Mouse (Mus musculus) kidney, postnatal 0 days (tissue): ENCODE results near the gene Snta1. TPM values are rescaled to one million over a fixed set of nuclear protein-coding genes. Genes with fewer than 3 reads are reported as not detected.
A peak's percentile ranks its signal among the peaks of the same experiment; 100 is the strongest.

ENCODE experiments used
- ATAC-seq: fragments of 200-750 bp; cut with Nextera tagmentation; replicated peaks from 2 replicates; pipeline ENCODE4 v1.8.0; 2017; ENCODE audit warnings: low read depth, moderate number of reproducible peaks, moderate TSS enrichment, moderate library complexity; ENCODE audit not compliant: low FRiP score
- DNase-seq: peaks from one replicate; pipeline ENCODE4 v3.0.0-alpha.2; 2016; ENCODE audit warnings: low spot score
- H3K27ac ChIP-seq: fragments of 300-500 bp; sonication (generic); 2 replicates; pipeline ENCODE4 v1.5.1; 2014; ENCODE audit warnings: mild to moderate bottlenecking
- H3K27me3 ChIP-seq: fragments of 300-500 bp; sonication (generic); 2 replicates; pipeline ENCODE4 v1.6.1; 2014; ENCODE audit warnings: low read length, mixed read lengths; ENCODE audit not compliant: insufficient read depth
- H3K36me3 ChIP-seq: fragments of 300-500 bp; sonication (generic); 2 replicates; pipeline ENCODE4 v1.6.1; 2014; ENCODE audit warnings: low read length, mixed read lengths; ENCODE audit not compliant: insufficient read depth
- H3K4me1 ChIP-seq: fragments of 300-500 bp; sonication (generic); replicated peaks from 2 replicates; pipeline ENCODE4 v1.6.1; 2014; ENCODE audit warnings: antibody characterized with exemption, low read length, mixed read lengths; ENCODE audit not compliant: insufficient read depth
- H3K4me2 ChIP-seq: fragments of 300-500 bp; sonication (generic); 2 replicates; pipeline ENCODE4 v1.6.1; 2014; ENCODE audit warnings: mild to moderate bottlenecking, low read length, moderate library complexity, mixed read lengths
- H3K4me3 ChIP-seq: fragments of 300-500 bp; sonication (generic); replicated peaks from 2 replicates; pipeline ENCODE4 v1.5.1; 2014; ENCODE audit warnings: low read depth, low read length
- H3K9ac ChIP-seq: fragments of 300-500 bp; sonication (generic); 2 replicates; pipeline ENCODE4 v1.6.1; 2014; ENCODE audit warnings: low read depth, low read length
- H3K9me3 ChIP-seq: fragments of 300-500 bp; sonication (generic); replicated peaks from 2 replicates; pipeline ENCODE4 v1.6.1; 2016; ENCODE audit warnings: low read length, inconsistent platforms, mixed read lengths
- CTCF ChIP-seq: IDR thresholded peaks from 2 replicates; pipeline ENCODE4 v1.5.1; 2016; ENCODE audit warnings: antibody characterized with exemption, low read depth, mild to moderate bottlenecking, moderate library complexity
- WGBS: fragments of 180-500 bp; shearing (Covaris S2); extraction: QIAGEN DNeasy Blood & Tissue Kit; methylation state at CpG from one replicate; pipeline ENCODE4 v1.1.7; 2014; 5-methylcytosine and 5-hydroxymethylcytosine counted together
- polyA plus RNA-seq: library from polyadenylated mRNA; unstranded; fragments of >200 nt; fragmentation: Nextera tagmentation; extraction: Ambion mirVana; gene quantifications from 2 replicates; pipeline ENCODE4 v1.2.1, GENCODE M21; 2015

Snta1 gene
- polyA plus RNA-seq, 1 experiment from 2014 or later = 16.8 TPM

DNA sequence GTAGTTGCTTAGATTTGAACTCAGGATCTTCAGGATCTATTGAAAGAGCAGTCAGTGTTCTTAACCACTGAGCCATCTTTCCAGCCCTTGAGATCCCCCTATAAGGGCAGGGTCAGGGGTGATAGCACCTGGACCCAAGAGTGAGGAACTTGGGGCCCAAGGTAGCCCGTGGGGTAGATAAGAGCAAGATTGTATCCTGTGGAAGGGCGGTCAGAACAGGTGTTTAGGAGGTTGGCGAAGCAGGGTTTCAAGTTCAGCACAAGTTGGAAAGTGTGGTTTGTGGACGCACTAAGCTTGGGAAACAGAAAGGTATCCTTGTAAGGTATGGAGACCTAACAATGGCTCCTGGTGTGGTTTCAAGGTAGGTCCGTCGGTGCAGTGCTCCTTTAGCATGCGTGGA lies 10.1 kb upstream of the Snta1 start:
- 86% methylated on average over 7 of the region's 7 CpGs for WGBS
- no peak for TF ChIP-seq CTCF
- Histone ChIP-seq H3K27ac (no peak overlapping the region), H3K4me2 (no peak overlapping the region), H3K9ac (no peak overlapping the region), H3K27me3 (no peaks in the 10 kb centered on the region), H3K4me3 (no peak overlapping the region), H3K9me3 (no peaks in the 10 kb centered on the region), H3K36me3 (no peaks in the 10 kb centered on the region), H3K4me1 (no peaks in the 10 kb centered on the region)
- DNase-seq (no peak), ATAC-seq (no peak)

DNA sequence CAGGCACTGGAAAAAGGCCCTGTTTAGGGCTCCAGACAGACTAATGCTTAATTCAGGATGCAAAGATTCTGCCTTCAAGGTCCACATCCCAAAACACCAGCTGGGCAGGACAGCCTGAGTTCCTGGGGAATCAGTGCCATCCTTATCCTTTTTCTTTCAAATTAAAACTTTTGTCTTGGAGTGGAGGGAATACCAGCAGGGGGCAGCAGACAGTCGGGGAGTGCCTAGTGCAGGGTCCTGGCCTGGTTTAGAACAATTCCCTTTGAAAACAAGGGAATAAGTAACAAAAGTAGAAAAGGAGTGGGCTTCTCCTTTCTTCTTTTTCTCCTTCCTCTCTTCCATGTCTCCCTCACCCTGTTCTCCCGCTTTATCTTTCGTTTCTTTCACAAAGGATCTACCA lies 9.2 kb upstream of the Snta1 start:
- H3K4me1 ChIP-seq = no peaks in the 10 kb centered on the region
- ATAC-seq (no peak), DNase-seq (peak; percentile 86)
- no peak overlapping the region for H3K27ac ChIP-seq
- TF ChIP-seq CTCF = peak; percentile 96
- no peak overlapping the region for H3K4me3 ChIP-seq
- H3K9me3 ChIP-seq = no peaks in the 10 kb centered on the region
- no peak overlapping the region for H3K9ac ChIP-seq
- no peak overlapping the region for H3K4me2 ChIP-seq
- 20% methylated on average over 3 of the region's 3 CpGs for WGBS
- H3K27me3 ChIP-seq = no peaks in the 10 kb centered on the region
- no peaks in the 10 kb centered on the region for H3K36me3 ChIP-seq

DNA sequence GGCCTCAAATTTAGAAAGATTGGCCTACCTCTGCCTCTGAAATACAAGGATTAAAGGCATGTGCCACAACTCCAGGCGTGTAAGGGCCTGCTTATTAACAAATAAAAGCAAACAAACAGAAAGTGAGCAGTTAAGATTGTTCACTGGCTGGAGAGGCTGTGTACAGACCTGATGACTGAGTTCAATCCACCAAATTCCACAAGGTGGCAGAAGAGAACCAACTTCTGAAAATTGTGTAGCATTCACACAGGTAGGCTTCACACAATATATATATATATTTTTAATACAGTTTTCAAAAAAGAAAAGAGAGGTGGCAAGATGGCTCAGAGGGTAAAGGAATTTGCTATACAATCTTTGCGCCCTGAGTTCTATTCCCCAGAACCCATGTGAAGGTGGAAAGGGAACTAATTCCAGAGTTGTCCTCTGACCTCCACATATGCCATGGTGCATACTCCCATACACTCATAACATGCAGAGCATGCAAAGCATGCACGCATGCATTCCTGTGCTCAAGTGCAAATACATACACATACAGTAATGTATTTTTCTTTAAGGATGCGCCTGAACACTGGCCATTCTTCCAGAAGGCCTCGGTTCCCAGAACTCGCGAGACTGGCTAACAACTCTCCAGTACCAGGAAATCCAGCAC lies 4.2 kb upstream of the Snta1 start:
- 68% methylated on average over 7 of the region's 7 CpGs for WGBS
- Histone ChIP-seq H3K27me3 (no peaks in the 10 kb centered on the region), H3K27ac (no peak overlapping the region), H3K9me3 (no peaks in the 10 kb centered on the region), H3K9ac (no peak overlapping the region), H3K4me1 (0 out of 2 replicates have a peak, but pooled peaks cover 3% of the 10 kb centered on the region), H3K4me2 (no peak overlapping the region), H3K4me3 (no peak overlapping the region), H3K36me3 (no peaks in the 10 kb centered on the region)
- TF ChIP-seq CTCF = peak; percentile 71
- ATAC-seq (no peak), DNase-seq (peak; percentile 73)

DNA sequence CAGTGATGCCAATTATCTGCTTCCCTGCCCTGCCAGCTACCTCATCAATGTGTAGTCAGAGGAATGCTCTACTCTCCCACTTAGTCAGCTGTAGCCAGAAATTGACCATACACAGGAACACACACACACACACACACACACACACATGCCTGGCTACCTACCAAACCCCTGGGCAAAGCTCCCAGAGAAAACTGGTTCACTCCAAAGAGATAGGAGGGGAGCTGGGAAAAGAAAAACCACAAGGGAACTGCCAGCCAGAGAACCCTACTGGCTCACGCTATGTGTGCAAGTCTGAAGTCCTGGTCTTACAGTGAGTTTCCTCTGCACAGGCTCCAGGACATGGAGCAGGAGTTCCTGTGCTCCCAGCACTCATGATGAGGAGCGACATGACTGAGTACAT lies 2.5 kb upstream of the Snta1 start:
- no peak for DNase-seq

DNA sequence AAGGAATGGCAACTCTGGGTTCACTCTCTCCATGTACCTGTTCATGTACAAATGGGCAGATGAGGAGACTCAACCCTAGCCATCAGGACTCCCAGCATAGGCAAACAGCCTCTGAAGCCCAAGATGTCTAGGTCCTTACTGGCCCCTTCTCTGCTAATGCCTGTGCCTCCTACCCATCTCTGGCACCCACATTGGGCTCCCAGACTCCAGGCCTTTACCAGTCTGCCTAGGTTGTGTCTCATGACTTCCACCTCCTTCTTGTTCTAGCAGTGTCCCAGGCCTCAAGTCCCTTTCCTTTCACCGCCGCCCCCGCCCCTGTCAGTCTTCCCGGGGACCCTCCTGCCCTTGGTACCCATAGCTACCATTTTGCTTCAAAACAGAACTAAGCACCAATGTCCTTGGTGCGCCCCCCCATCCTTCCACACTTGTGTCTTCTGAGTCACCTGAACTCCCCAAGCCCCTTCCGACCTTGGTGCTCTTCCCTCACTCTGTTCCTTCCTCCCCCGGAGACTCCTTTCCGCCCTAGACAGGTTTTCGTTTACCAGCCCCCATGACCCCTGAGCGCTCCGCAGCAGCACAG lies 746 bp downstream of the Snta1 start:
- ATAC-seq (no peak), DNase-seq (no peak)
- Histone ChIP-seq H3K36me3 (no peaks in the 10 kb centered on the region), H3K4me3 (peak overlapping the region; percentile 57), H3K4me2 (peak overlapping the region; percentile 76), H3K4me1 (peaks cover 11% of the 10 kb centered on the region; the same call in 1 of the 2 replicates), H3K27ac (no peak overlapping the region), H3K9me3 (no peaks in the 10 kb centered on the region), H3K27me3 (no peaks in the 10 kb centered on the region), H3K9ac (peak overlapping the region; percentile 77)
- 29% methylated on average over 11 of the region's 11 CpGs for WGBS
- no peak for TF ChIP-seq CTCF

More for the DNA sequence above, 2.5 kb upstream of the Snta1 start:
- H3K27ac ChIP-seq = no peak overlapping the region
- no peaks in the 10 kb centered on the region for H3K27me3 ChIP-seq
- no peaks in the 10 kb centered on the region for H3K36me3 ChIP-seq
- no peaks in the 10 kb centered on the region for H3K9me3 ChIP-seq
- no peak for ATAC-seq
- no peak overlapping the region for H3K9ac ChIP-seq
- H3K4me3 ChIP-seq = no peak overlapping the region
- no peak overlapping the region for H3K4me2 ChIP-seq
- H3K4me1 ChIP-seq = 0 out of 2 replicates have a peak, but pooled peaks cover 4% of the 10 kb centered on the region
- TF ChIP-seq CTCF = no peak
- 46% methylated on average over 2 of the region's 2 CpGs for WGBS

DNA sequence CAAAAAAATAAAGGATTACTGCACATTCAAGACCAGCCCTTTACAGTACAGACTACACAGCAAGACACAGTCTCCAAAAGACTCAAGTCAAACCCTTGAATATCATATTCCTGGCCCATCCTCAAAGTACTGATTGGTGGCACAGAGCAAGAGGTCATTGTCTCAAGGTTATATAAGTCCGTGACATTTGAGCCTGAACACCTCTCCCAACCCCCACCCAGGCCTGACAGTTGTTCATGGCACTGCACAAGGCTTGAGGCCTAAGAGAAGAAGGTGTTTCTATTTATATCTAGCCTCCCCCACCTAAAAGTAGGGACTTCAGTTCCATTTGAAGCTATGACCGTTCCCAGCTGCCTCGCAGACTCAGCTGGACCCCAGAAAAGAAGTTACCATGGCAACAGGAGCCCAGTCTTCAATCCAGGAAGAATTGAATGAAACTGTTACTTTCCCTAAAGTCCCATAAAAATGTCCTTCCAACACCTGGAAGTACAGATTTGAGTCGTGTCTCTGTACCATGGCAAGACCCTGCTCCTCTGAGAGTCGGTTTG lies 2.4 kb downstream of the Snta1 start:
- H3K36me3 ChIP-seq = no peaks in the 10 kb centered on the region
- H3K27me3 ChIP-seq = no peaks in the 10 kb centered on the region
- ATAC-seq (no peak), DNase-seq (peak; percentile 42)
- WGBS = 49% methylated on average over 5 of the region's 5 CpGs
- no peak overlapping the region for H3K9ac ChIP-seq
- TF ChIP-seq CTCF = no peak
- H3K4me1 ChIP-seq = peaks cover 11% of the 10 kb centered on the region; the same call in 1 of the 2 replicates
- H3K27ac ChIP-seq = no peak overlapping the region
- no peaks in the 10 kb centered on the region for H3K9me3 ChIP-seq
- no peak overlapping the region for H3K4me3 ChIP-seq
- H3K4me2 ChIP-seq = no peak overlapping the region
